Mouse (Mus musculus) erythroblast, adult 5-6 weeks (primary cell): ENCODE results near the gene Vmn1r191. TPM values are rescaled to one million over a fixed set of nuclear protein-coding genes. Genes with fewer than 3 reads are reported as not detected.
"Not testable (repeated sequence)": the region's sequence is repeated elsewhere in the genome, so short reads cannot be mapped to it uniquely, and the experiment has no call there.

Experiments
- ATAC-seq: replicated peaks from 2 replicates; pipeline ENCODE4 v1.8.0; 2016; ENCODE audit warnings: moderate number of reproducible peaks, mild to moderate bottlenecking, moderate TSS enrichment, inconsistent platforms; ENCODE audit not compliant: poor library complexity, low FRiP score, severe bottlenecking
- total RNA-seq, 2 experiments: library from RNA; stranded (forward) in 1 of 2; stranded (reverse) in 1 of 2; fragments of 150-400 nt in 1 of 2; fragments of 200-764, 138-1000 nt in 1 of 2; gene quantifications; 2 replicates each; pipeline versions ENCODE4 v1.2.3 to v1.2.4; 2015 to 2017; ENCODE audit warnings: low replicate concordance in 2 of 2

Vmn1r191 gene
- total RNA-seq (2015; ENCODE audit: low replicate concordance) (not detected in 2 replicates), total RNA-seq (2017; ENCODE audit: low replicate concordance) (not detected in 2 replicates)

GRCm38 (mm10) chr13:22183869-22184268 lies at the start of gene Vmn1r191:
Gene Vmn1r191, minus strand, starts transcription at chr13:22183969.
- no peak for ATAC-seq

DNA sequence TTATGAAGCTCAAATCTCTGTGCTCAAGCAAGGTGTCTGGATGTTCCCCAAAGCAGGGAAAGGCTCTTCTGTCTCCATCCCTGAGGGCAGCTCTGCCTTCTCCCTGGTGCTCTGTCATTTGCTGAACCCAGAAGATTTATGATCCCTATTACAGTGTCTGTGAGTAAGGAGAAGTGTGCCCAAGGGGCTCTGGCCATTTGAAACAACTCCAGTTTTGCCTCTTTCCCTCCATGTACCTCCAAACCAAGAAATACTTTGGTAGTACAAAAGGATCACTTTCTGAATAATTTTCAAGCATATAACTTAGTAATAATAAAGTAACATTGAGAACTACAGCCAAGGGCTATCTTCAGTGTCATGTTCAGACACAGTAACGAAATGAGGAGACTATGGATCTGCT lies 39.3 kb upstream of the Vmn1r191 start, which contains the start of gene Vmn1r193:
Gene Vmn1r193 (minus strand): TSS at position 101 of the 400 bp plus-strand sequence.
- ATAC-seq: not testable (repeated sequence)

- not testable (repeated sequence) for ATAC-seq
Measured at GRCm38 (mm10) chr13:22192756-22193155, 9.0 kb upstream of the Vmn1r191 start.

DNA sequence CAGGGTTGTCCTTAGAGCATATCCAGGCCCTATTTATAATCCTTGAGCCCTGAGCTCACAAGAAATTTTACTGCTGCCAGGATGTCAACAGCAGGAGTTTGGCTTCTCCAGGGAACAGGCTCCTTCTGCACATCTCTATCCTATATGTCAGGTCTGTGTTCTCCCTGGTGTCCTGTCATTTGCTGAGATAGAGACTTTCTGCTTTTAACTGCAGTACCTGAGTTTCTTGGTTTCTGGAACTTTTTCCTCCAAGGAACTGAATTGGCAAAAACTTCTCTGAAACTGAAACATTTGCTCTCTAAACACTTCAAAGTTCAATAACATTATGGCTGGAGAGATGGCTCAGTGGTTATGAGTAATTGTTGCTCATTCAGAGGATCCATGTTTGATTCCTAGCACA lies 7.3 kb upstream of the Vmn1r191 start, which contains the start of gene Vmn1r192:
Gene Vmn1r192 (minus strand): TSS at position 101 of the 400 bp plus-strand sequence.
- no peak for ATAC-seq

DNA sequence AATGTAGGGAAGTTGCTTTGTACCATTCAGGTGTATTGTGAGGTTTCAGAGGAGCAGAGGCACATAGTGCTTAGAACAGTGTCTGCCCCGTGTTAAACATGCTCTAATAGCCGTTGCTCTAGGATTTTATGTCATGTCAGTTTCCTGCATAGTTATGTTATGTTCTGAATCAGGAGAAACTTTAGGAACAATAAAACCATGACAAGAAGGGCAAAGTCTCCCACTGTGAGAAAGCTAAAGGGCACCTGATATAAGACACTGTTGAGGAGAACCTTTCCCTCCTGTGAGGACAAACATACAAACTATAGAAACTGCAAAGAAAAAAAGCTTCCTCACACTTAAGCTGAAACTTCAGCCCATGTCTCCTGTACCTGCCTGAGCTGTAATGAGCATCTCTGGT lies 6.6 kb upstream of the Vmn1r191 start:
- no peak for ATAC-seq

- ATAC-seq: no peak
Measured at GRCm38 (mm10) chr13:22189313-22189712, 5.5 kb upstream of the Vmn1r191 start.

- no peak for ATAC-seq
Measured at GRCm38 (mm10) chr13:22168416-22168815, 15.4 kb downstream of the Vmn1r191 start.

DNA sequence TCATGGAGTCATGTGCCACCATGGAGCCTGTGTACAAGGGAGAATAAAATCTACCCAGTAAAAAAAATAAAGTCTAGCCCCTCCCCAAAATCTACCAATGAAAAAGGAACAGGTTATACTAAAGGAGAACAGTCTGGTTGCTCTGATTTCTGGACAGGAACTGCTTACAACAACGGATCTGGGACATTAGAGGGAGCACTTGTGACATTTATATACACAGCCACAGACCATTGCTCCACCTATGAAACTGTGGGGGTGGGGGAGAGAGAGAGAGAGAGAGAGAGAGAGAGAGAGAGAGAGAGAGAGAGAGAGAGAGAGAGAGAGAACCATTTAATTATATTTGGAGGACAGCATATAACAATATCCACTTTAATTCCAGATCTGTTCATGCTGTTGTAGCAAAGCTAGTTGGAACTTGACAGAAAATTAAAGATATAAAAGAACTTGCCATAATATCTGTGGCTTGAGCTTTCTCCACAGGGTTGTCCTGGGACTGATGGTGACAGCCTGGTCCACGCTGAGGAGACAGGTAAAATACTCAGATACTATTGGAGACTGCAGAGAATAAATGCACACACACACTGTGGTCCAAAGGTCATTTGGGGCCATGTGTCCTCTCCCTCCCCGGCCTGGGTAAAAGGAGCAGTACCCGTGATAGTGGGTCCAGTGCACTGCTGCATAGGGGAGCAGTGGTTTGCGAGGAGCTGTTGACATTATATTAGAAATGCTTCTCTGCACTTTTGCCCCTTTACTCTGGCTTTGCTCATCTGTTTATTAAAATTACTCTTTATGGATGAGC lies 47.1 kb downstream of the Vmn1r191 start:
- ATAC-seq: not testable (repeated sequence)

Other genes starting within 250 kb of the Vmn1r191 start
- 0.19 and 2.9 TPM in 2 replicates for gene Zfp184, start 238.9 kb downstream of the Vmn1r191 start, total RNA-seq (2015; ENCODE audit: low replicate concordance)
- gene Zfp184, start 238.9 kb downstream of the Vmn1r191 start, total RNA-seq (2017; ENCODE audit: low replicate concordance): 0.34 and 2.5 TPM in 2 replicates
- not detected in 2 replicates for gene Pom121l2, start 202.8 kb downstream of the Vmn1r191 start, total RNA-seq (2015; ENCODE audit: low replicate concordance)
- not detected in 2 replicates for gene Pom121l2, start 202.8 kb downstream of the Vmn1r191 start, total RNA-seq (2017; ENCODE audit: low replicate concordance)
- gene Prss16, start 174.2 kb downstream of the Vmn1r191 start, total RNA-seq (2015; ENCODE audit: low replicate concordance): 2.7 and 6.3 TPM in 2 replicates
- 1.8 and 2.2 TPM in 2 replicates for gene Prss16, start 174.2 kb downstream of the Vmn1r191 start, total RNA-seq (2017; ENCODE audit: low replicate concordance)
- 2.5 TPM in 1 of 2 replicates, not detected in the other for gene Hist1h2ah, start 148.4 kb downstream of the Vmn1r191 start, total RNA-seq (2015; ENCODE audit: low replicate concordance)
- 462 and 930 TPM in 2 replicates for gene Hist1h2ah, start 148.4 kb downstream of the Vmn1r191 start, total RNA-seq (2017; ENCODE audit: low replicate concordance)
- gene Hist1h2bk, start 148.1 kb downstream of the Vmn1r191 start, total RNA-seq (2015; ENCODE audit: low replicate concordance): 14.6 and 64.4 TPM in 2 replicates
- gene Hist1h2bk, start 148.1 kb downstream of the Vmn1r191 start, total RNA-seq (2017; ENCODE audit: low replicate concordance): 627 and 660 TPM in 2 replicates
- gene Hist1h4i, start 142.6 kb downstream of the Vmn1r191 start, total RNA-seq (2015; ENCODE audit: low replicate concordance): 32.4 and 38.2 TPM in 2 replicates
- 129 and 151 TPM in 2 replicates for gene Hist1h4i, start 142.6 kb downstream of the Vmn1r191 start, total RNA-seq (2017; ENCODE audit: low replicate concordance)
- gene Hist1h2ag, start 141.0 kb downstream of the Vmn1r191 start, total RNA-seq (2015; ENCODE audit: low replicate concordance): 3.7 and 12.3 TPM in 2 replicates
- gene Hist1h2ag, start 141.0 kb downstream of the Vmn1r191 start, total RNA-seq (2017; ENCODE audit: low replicate concordance): 705 and 715 TPM in 2 replicates
- gene Hist1h2bj, start 140.8 kb downstream of the Vmn1r191 start, total RNA-seq (2015; ENCODE audit: low replicate concordance): 17.9 and 23.8 TPM in 2 replicates
- 272 and 275 TPM in 2 replicates for gene Hist1h2bj, start 140.8 kb downstream of the Vmn1r191 start, total RNA-seq (2017; ENCODE audit: low replicate concordance)
- not detected in 2 replicates for gene Vmn1r188, start 99.5 kb downstream of the Vmn1r191 start, total RNA-seq (2015; ENCODE audit: low replicate concordance)
- not detected in 2 replicates for gene Vmn1r188, start 99.5 kb downstream of the Vmn1r191 start, total RNA-seq (2017; ENCODE audit: low replicate concordance)
- gene Vmn1r189, start 78.1 kb downstream of the Vmn1r191 start, total RNA-seq (2015; ENCODE audit: low replicate concordance): not detected in 2 replicates
- gene Vmn1r189, start 78.1 kb downstream of the Vmn1r191 start, total RNA-seq (2017; ENCODE audit: low replicate concordance): 0.43 TPM in 1 of 2 replicates, not detected in the other
- not detected in 2 replicates for gene Vmn1r192, start 7.2 kb upstream of the Vmn1r191 start, total RNA-seq (2015; ENCODE audit: low replicate concordance)
- not detected in 2 replicates for gene Vmn1r192, start 7.2 kb upstream of the Vmn1r191 start, total RNA-seq (2017; ENCODE audit: low replicate concordance)
- gene Vmn1r193, start 39.2 kb upstream of the Vmn1r191 start, total RNA-seq (2015; ENCODE audit: low replicate concordance): not detected in 2 replicates
- gene Vmn1r193, start 39.2 kb upstream of the Vmn1r191 start, total RNA-seq (2017; ENCODE audit: low replicate concordance): not detected in 2 replicates
- not detected in 2 replicates for gene Vmn1r194, start 60.2 kb upstream of the Vmn1r191 start, total RNA-seq (2015; ENCODE audit: low replicate concordance)
- not detected in 2 replicates for gene Vmn1r194, start 60.2 kb upstream of the Vmn1r191 start, total RNA-seq (2017; ENCODE audit: low replicate concordance)
- not detected in 2 replicates for gene Vmn1r195, start 86.6 kb upstream of the Vmn1r191 start, total RNA-seq (2015; ENCODE audit: low replicate concordance)
- gene Vmn1r195, start 86.6 kb upstream of the Vmn1r191 start, total RNA-seq (2017; ENCODE audit: low replicate concordance): not detected in 2 replicates
- not detected in 2 replicates for gene Vmn1r196, start 106.0 kb upstream of the Vmn1r191 start, total RNA-seq (2015; ENCODE audit: low replicate concordance)
- gene Vmn1r196, start 106.0 kb upstream of the Vmn1r191 start, total RNA-seq (2017; ENCODE audit: low replicate concordance): not detected in 2 replicates
- not detected in 2 replicates for gene Vmn1r197, start 140.6 kb upstream of the Vmn1r191 start, total RNA-seq (2015; ENCODE audit: low replicate concordance)
- gene Vmn1r197, start 140.6 kb upstream of the Vmn1r191 start, total RNA-seq (2017; ENCODE audit: low replicate concordance): not detected in 2 replicates
- not detected in 2 replicates for gene Vmn1r198, start 166.4 kb upstream of the Vmn1r191 start, total RNA-seq (2015; ENCODE audit: low replicate concordance)
- not detected in 2 replicates for gene Vmn1r198, start 166.4 kb upstream of the Vmn1r191 start, total RNA-seq (2017; ENCODE audit: low replicate concordance)
- gene Vmn1r199, start 195.8 kb upstream of the Vmn1r191 start, total RNA-seq (2015; ENCODE audit: low replicate concordance): not detected in 2 replicates
- not detected in 2 replicates for gene Vmn1r199, start 195.8 kb upstream of the Vmn1r191 start, total RNA-seq (2017; ENCODE audit: low replicate concordance)
- not detected in 2 replicates for gene Vmn1r200, start 206.4 kb upstream of the Vmn1r191 start, total RNA-seq (2015; ENCODE audit: low replicate concordance)
- not detected in 2 replicates for gene Vmn1r200, start 206.4 kb upstream of the Vmn1r191 start, total RNA-seq (2017; ENCODE audit: low replicate concordance)